Mouse (Mus musculus): ENCODE measurements around the gene Ints2. TPM values are rescaled to one million over a fixed set of nuclear protein-coding genes. Genes with fewer than 3 reads are reported as not detected.
A peak's percentile ranks its signal among the peaks of the same experiment; 100 is the strongest.
"Not testable (repeated sequence)": the region's sequence is repeated elsewhere in the genome, so short reads cannot be mapped to it uniquely, and the experiment has no call there.

The Ints2 gene
- 0.35 and 3.8 TPM in 2 replicates for polyA plus RNA-seq (2012; ENCODE audit: insufficient read depth, low replicate concordance)

DNA sequence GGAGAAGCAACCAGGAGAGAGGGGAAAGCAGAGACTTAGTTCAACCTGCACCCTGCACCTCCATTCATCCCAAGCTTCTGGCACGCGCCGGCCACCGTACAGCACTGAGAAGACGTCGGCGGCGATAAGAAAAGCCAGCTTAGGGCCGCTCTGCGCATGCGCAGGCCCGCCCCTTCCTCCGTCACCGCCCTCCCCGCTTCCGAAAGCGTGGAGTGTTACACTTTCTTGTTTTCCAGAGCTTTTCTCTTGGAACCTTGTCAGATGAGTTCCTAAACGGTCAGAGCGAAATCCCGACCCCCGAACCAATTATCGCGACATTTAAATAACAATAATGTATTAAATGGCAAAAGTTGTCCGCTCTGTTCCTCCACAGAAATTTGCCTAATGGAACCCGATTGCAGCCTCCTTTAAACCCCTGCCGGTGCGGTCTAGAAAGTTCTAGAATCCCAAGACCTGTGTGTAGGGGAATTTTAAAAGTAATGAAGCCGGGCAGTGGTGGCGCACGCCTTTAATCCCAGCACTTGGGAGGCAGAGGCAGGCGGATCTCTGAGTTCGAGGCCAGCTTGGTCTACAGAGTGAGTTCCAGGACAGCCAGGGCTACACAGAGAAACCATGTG is at the start of gene Ints2:
TSS of gene Ints2 (minus strand) at position 116 of the 617 bp plus-strand sequence.
- peak within 1 kb of the TSS; percentile 94 for H3K4me3 ChIP-seq (replicated peaks)
- peaks cover 24% of the 10 kb centered on the region for H3K36me3 ChIP-seq (replicated peaks; ENCODE audit: low read length)
- H3K27me3 ChIP-seq (replicated peaks), result no peaks in the 10 kb centered on the region
- H3K4me1 ChIP-seq, result peaks cover 22% of the 10 kb centered on the region
- peak; percentile 91 for TF ChIP-seq GATA1 (IDR thresholded peaks at IDR 0.05; ENCODE audit: borderline replicate concordance, low read length)
- no peak for TF ChIP-seq FLI1 (IDR thresholded peaks at IDR 0.05; ENCODE audit: low read length)
- no peaks in the 10 kb centered on the region for H3K9me3 ChIP-seq

DNA sequence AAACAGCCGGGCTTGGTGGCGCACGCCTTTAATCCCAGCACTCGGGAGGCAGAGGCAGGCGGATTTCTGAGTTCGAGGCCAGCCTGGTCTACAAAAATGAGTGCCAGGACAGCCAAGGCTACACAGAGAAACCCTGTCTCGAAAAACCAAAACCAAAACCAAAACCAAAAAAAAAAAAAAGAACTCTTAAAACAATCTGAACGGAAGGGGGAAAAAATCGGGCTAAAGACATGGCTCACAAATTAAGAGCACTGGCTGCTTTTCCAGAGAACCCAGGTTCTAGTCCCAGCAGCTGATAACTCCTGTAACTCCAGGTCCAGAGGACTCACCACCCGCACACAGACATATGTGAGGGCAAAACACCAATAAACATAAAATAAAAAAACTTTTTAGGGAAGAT is 34.8 kb upstream of the Ints2 start:
- not testable (repeated sequence) for H3K4me3 ChIP-seq (replicated peaks); H3K27me3 ChIP-seq (replicated peaks); H3K9me3 ChIP-seq
- H3K4me1 ChIP-seq, result peaks cover 22% of the 10 kb centered on the region; the same call in 1 of the 2 replicates
- H3K36me3 ChIP-seq (replicated peaks; ENCODE audit: low read length), result peaks cover 76% of the 10 kb centered on the region

DNA sequence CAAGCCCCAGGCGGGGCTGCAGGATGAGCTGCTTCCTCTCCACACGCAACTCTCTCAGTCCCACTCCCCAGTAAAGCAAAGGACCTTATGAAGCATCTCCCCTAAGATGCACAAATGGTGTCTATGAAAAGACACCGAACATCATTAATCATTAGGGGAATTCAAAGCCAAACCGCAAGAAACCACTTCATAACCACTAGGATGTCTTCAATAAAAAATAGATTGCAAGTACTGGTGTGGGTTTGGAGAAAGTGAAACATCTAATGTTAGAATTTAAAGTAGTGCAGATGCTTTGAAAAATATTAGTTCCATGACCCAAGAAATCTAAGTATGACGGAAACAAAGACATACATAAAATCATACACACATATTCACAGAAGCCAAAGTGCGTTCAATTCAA is 34.3 kb upstream of the Ints2 start:
- peaks cover 17% of the 10 kb centered on the region; the same call in 1 of the 2 replicates for H3K4me1 ChIP-seq
- H3K4me3 ChIP-seq (replicated peaks), result no peak overlapping the region
- H3K36me3 ChIP-seq (replicated peaks; ENCODE audit: low read length), result peaks cover 75% of the 10 kb centered on the region
- H3K27me3 ChIP-seq (replicated peaks), result no peaks in the 10 kb centered on the region
- no peaks in the 10 kb centered on the region for H3K9me3 ChIP-seq
- no peak for TF ChIP-seq GATA1 (IDR thresholded peaks at IDR 0.05; ENCODE audit: borderline replicate concordance, low read length)
- no peak for TF ChIP-seq FLI1 (IDR thresholded peaks at IDR 0.05; ENCODE audit: low read length)

DNA sequence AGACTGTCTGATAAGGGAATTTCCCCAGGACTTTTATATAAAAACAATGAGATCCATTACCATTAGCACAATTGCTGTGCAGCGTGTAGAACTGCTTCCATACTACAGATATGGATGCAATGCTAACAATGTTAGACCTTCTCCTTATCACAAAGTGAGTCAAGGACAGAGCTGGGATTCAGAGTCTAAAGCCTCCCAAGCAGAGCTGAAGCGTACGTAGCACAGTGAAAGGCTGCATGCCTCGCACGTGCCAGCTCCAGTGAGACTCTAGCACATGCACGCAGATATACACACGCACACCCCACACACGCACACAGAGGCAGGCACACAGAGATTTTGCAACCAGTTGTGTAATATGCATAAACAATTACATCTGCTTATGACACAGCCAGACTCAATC is 28.4 kb upstream of the Ints2 start:
- H3K36me3 ChIP-seq (replicated peaks; ENCODE audit: low read length), result peaks cover 97% of the 10 kb centered on the region
- TF ChIP-seq GATA1 (IDR thresholded peaks at IDR 0.05; ENCODE audit: borderline replicate concordance, low read length) (no peak), FLI1 (IDR thresholded peaks at IDR 0.05; ENCODE audit: low read length) (no peak)

DNA sequence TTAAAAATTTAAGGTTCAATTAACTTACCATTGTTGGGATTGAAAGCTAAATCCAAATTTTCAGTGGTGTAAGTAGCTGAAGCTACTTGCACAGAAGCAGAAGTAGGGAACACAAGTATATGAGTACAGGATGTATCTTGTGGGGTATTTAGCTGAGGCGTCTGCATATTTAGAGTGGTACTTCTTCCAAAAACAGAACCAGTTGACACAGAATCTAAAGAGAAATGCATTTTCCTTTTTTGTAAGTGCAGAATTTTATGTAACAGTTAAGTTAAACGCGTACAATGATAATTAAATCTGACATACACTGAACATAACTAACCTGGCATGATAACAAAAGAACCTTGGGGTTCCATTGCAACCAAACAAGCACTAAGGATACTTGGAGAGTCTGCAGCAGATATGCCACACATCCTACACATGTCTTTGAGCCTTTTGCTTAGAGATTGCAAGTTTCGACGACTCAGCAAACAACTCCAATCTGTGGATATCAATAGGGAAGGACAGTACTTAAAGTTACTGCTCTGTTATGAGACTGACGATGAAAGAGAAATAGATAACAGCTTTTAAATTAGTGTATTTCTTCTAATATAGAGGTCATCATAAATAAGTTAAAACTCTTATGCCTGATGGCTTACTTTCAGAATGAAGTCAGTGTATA is 21.2 kb upstream of the Ints2 start:
- Histone ChIP-seq H3K27me3 (replicated peaks) (no peaks in the 10 kb centered on the region), H3K4me3 (replicated peaks) (no peak overlapping the region), H3K36me3 (replicated peaks; ENCODE audit: low read length) (peaks cover 97% of the 10 kb centered on the region), H3K9me3 (no peaks in the 10 kb centered on the region), H3K4me1 (no peaks in the 10 kb centered on the region)
- no peak for TF ChIP-seq GATA1 (IDR thresholded peaks at IDR 0.05; ENCODE audit: borderline replicate concordance, low read length)
- TF ChIP-seq FLI1 (IDR thresholded peaks at IDR 0.05; ENCODE audit: low read length), result no peak

More for the DNA sequence above, 28.4 kb upstream of the Ints2 start:
- H3K9me3 ChIP-seq, result no peaks in the 10 kb centered on the region
- H3K4me1 ChIP-seq, result no peaks in the 10 kb centered on the region
- H3K4me3 ChIP-seq (replicated peaks), result no peak overlapping the region
- no peaks in the 10 kb centered on the region for H3K27me3 ChIP-seq (replicated peaks)

DNA sequence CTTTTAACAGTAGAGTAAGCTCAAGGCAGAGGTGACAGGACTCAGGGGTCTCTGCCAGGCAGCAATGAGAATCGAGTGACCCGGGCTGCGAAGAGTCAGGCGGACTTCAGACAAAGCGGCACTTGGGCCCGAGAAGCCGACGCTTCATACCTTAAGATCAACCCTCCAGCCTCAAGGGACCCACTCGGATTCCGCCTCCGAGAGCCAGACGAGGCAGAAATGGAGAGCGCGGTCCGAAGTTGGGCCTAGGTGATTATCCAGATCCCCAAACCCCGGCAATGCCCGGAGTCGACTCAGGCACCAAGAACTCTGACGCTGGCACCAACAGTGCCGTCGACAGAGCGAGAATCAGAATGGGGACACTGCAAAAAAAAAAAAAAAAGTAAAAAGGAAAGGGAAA is 321 bp downstream of the Ints2 start:
- Histone ChIP-seq H3K4me1 (peaks cover 22% of the 10 kb centered on the region), H3K36me3 (replicated peaks; ENCODE audit: low read length) (peaks cover 30% of the 10 kb centered on the region), H3K4me3 (replicated peaks) (peak overlapping the region; percentile 94), H3K9me3 (no peaks in the 10 kb centered on the region), H3K27me3 (replicated peaks) (no peaks in the 10 kb centered on the region)
- TF ChIP-seq FLI1 (IDR thresholded peaks at IDR 0.05; ENCODE audit: low read length), result no peak

DNA sequence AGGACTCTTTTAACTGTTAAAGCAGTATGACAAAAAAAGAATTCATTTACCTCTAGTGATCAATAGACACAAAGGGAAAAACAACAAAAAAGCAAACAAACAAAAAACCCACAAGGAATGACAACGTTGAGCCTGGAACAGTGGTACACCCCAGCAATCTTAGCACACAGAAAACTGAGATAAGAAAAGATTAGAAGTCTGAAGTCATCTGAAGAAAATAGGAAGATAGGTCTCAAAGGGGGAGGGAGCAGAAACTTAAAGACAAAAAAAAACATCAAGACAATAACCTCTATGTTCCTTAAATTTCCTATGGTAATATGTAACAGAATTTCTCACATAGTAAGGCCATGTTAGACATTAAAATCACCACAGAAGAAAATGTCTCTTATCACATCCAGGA is 4.0 kb downstream of the Ints2 start:
- no peak for TF ChIP-seq FLI1 (IDR thresholded peaks at IDR 0.05; ENCODE audit: low read length)
- no peak for TF ChIP-seq GATA1 (IDR thresholded peaks at IDR 0.05; ENCODE audit: borderline replicate concordance, low read length)
- no peak overlapping the region for H3K4me3 ChIP-seq (replicated peaks)
- no peaks in the 10 kb centered on the region for H3K27me3 ChIP-seq (replicated peaks)
- peaks cover 22% of the 10 kb centered on the region for H3K4me1 ChIP-seq
- H3K36me3 ChIP-seq (replicated peaks; ENCODE audit: low read length), result peaks cover 61% of the 10 kb centered on the region
- no peaks in the 10 kb centered on the region for H3K9me3 ChIP-seq

DNA sequence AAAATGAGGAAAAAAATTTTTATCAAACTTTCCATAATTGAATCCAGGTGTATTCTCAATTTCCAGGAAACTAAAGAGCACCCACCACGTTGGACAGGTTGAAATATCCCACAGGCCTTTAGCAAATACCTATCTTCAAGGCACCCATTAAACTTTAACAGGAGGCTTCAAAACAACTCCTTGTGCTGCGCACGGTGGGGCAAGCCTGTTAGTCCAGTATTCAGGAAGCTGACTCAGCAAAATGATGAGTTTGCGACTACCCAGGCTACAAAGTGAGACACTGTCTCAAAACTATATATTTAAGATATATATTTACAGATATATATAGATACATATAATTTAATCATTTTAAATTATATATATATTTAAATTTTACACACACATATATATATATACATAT is 24.9 kb downstream of the Ints2 start:
- peaks cover 11% of the 10 kb centered on the region for H3K4me1 ChIP-seq
- no peaks in the 10 kb centered on the region for H3K9me3 ChIP-seq
- no peak overlapping the region for H3K4me3 ChIP-seq (replicated peaks)
- peaks cover 91% of the 10 kb centered on the region for H3K36me3 ChIP-seq (replicated peaks; ENCODE audit: low read length)
- TF ChIP-seq GATA1 (IDR thresholded peaks at IDR 0.05; ENCODE audit: borderline replicate concordance, low read length) (no peak), FLI1 (IDR thresholded peaks at IDR 0.05; ENCODE audit: low read length) (no peak)
- H3K27me3 ChIP-seq (replicated peaks), result no peaks in the 10 kb centered on the region

DNA sequence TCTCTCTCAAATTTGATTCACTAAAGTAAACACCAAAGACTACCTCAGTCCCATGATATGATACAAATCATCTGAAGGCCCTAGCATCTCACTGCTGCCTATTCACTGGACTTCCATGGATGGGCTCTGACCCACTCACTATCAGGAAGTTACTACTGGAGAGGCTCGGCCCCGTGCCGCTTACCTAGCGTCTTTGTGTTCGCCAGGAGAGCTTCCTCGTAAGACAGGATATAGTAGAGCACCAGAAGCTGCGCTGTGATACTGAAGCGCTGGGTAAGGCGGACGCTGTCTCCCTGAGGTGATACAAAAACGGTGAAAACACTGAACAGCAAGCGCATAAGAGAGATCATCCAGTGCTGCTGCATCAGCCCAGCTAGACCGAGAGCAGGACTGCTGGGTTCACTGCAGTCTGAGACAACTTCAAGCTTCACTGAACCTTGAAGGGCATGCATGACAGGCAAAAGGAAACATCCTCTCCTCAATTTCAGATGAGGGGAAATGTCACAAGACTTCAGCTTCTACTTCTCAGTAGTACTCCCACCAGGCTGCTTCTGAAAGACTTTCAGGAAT is 25.5 kb downstream of the Ints2 start:
- peaks cover 90% of the 10 kb centered on the region for H3K36me3 ChIP-seq (replicated peaks; ENCODE audit: low read length)
- H3K4me3 ChIP-seq (replicated peaks), result no peak overlapping the region
- H3K9me3 ChIP-seq, result no peaks in the 10 kb centered on the region
- TF ChIP-seq GATA1 (IDR thresholded peaks at IDR 0.05; ENCODE audit: borderline replicate concordance, low read length) (no peak), FLI1 (IDR thresholded peaks at IDR 0.05; ENCODE audit: low read length) (no peak)
- no peaks in the 10 kb centered on the region for H3K27me3 ChIP-seq (replicated peaks)
- H3K4me1 ChIP-seq, result peaks cover 13% of the 10 kb centered on the region

DNA sequence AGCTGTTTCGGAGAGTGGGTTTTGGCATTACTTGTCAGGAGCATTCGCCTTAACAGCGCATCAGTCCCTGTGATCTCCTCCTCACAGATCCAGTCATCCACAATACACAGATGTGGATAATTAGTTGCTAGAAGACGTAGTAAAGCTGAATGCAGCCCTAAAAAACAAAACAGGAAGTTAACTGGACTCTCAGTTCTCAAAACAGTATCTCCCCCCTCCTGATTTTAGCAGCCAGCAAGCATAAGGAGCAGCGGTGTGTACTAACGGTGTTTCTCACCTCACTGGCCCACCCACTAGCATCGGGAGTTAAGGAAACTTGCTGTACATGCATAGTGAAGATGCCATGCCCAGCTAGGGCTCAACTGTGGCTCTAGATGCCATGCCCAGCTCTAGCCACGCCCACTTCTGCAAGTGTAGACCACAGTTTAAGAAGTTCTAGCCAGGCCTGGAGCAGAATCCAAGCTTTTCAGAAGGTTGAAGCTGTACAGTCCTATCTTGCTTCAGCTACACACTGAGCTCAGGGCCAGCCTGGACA is 30.7 kb downstream of the Ints2 start:
- H3K4me3 ChIP-seq (replicated peaks), result peak overlapping the region; percentile 67
- TF ChIP-seq FLI1 (IDR thresholded peaks at IDR 0.05; ENCODE audit: low read length), result no peak
- TF ChIP-seq GATA1 (IDR thresholded peaks at IDR 0.05; ENCODE audit: borderline replicate concordance, low read length), result no peak
- no peaks in the 10 kb centered on the region for H3K27me3 ChIP-seq (replicated peaks)
- peaks cover 90% of the 10 kb centered on the region for H3K36me3 ChIP-seq (replicated peaks; ENCODE audit: low read length)
- no peaks in the 10 kb centered on the region for H3K9me3 ChIP-seq
- peaks cover 18% of the 10 kb centered on the region for H3K4me1 ChIP-seq

All from megakaryocyte, embryonic 14.5 days (primary cell).